ENCODE assay signal across 14 mouse cellular contexts in genomic region chr1:76404003-76404402, GRCm38 (mm10).
"Had no signal": no experiment of that assay in that cellular context is flagged by ENCODE, and none has a peak within 500 bp of the region (broad histone marks: within the 10 kb centered on the region; RNA-seq: fewer than 3 reads in every experiment).

No protein-coding gene starts in this region.

- H3K27me3 ChIP-seq: megakaryocyte, embryonic 14.5 days; midbrain, embryonic 13.5 days; midbrain, embryonic 15.5 days; neural tube, embryonic 12.5 days; stomach, embryonic 15.5 days had no signal

- H3K4me1 ChIP-seq: midbrain, embryonic 15.5 days; neural tube, embryonic 12.5 days; stomach, embryonic 15.5 days had no signal

- DNase-seq: lung, adult 18-20 months; lung, embryonic 14.5 days; lung, postnatal 10 days; lung, postnatal 4 days; right cerebral cortex, postnatal 14 days; thymus, postnatal 14 days; thymus, postnatal 36 days had no signal

- H3K4me2 ChIP-seq: lung, embryonic 14.5 days; midbrain, embryonic 11.5 days; midbrain, embryonic 13.5 days; midbrain, embryonic 15.5 days; neural tube, embryonic 12.5 days; stomach, embryonic 15.5 days had no signal

- H3K36me3 ChIP-seq: midbrain, embryonic 13.5 days; midbrain, embryonic 15.5 days; neural tube, embryonic 12.5 days; stomach, embryonic 15.5 days had no signal

- H3K27ac ChIP-seq: midbrain, embryonic 13.5 days; midbrain, embryonic 15.5 days; neural tube, embryonic 12.5 days; stomach, embryonic 15.5 days; stomach, postnatal 0 days had no signal

- H3K9ac ChIP-seq: lung, embryonic 14.5 days; midbrain, embryonic 13.5 days; midbrain, embryonic 15.5 days; neural tube, embryonic 12.5 days; stomach, embryonic 15.5 days had no signal

- H3K4me3 ChIP-seq: megakaryocyte, embryonic 14.5 days; midbrain, embryonic 13.5 days; midbrain, embryonic 15.5 days; neural tube, embryonic 12.5 days; stomach, embryonic 15.5 days had no signal

- ATAC-seq: midbrain, embryonic 13.5 days; midbrain, embryonic 15.5 days had no signal

- H3K9me3 ChIP-seq: megakaryocyte, embryonic 14.5 days; midbrain, embryonic 13.5 days; midbrain, embryonic 15.5 days; neural tube, embryonic 12.5 days; stomach, embryonic 15.5 days had no signal
